Mouse (Mus musculus): ENCODE data around the gene Tmem251.

DNA sequence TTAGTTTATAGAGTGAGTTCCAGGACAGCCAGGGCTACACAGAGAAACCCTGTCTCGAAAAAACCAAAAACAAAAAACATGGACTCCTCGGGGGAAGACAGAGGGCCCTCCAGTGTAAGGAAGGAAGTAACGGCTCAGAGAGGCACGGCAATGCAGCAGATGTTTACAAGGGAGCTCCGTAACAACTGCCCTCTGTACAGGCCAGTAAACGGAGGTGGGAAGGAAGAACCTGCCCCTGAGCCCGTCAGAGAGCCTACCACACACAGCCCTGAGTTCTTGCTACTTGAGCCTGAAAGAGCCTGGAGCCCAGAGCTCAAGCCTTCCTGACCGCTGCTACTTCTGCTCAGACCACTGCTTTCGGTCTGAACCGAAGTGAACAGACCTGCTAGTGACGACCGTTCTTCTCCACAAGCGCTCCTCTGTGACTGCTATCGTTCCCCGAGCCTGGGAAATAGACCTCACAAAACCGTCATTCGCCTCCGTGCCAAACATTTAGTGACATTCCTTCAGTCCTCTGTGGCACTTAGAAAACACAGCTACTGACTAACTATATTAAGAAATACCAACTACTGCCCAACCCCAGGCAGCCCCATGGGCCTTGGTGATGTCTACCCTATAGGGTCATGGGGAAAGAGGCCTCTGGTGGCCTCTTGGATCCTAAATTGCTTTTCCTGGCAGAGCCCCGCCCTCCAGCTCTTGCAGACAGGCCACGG is 30.3 kb upstream of the Tmem251 start:
- TF ChIP-seq CTCF (IDR thresholded peaks at IDR 0.05; ENCODE audit: low read depth) (no peak), EP300 (IDR thresholded peaks at IDR 0.05; ENCODE audit: low read depth) (no peak)
